In the genomic region with DNA sequence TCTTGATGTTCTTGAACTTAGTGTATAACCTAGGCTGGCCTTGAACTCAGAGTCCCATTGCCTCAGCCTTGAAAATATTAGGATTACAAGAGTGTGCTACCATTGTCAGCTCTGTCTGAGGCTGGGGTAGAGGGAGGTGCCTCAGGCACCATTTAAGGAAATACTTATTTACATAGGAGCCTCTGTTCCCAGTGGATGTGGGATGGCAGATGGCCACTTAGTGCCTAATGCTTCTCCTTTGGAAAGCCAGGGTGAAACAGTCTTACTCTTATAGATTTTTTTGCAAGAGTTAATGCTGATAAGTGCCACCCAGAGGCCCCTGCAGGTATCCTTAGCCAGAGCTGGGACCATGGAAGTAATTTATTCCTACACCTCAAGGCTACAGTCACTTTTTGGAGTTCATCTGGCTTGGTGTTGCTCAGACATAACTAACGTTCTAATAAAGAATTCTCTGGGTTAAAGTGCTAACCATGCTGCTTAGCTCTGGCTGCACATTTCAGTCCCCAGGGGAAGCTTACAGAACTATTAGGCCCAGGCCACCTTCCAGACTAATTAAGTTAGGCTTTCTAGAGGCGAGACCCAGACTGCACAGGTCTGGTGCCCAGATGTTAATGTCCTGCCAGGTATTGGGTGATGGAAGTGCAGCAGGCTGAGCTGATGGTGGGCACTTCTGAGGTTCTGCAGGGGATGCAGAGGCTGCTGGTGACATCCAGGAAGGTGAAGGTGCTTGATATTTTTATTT, we compare ENCODE assay signal across 16 mouse cellular contexts.
DNase-seq lines count a peak whose midpoint lies in the region; ATAC-seq and TF ChIP-seq lines count a peak whose summit lies in the region.
"Had no signal": no experiment of that assay in that cellular context is flagged by ENCODE, and none has a peak within 500 bp of the region (broad histone marks: within the 10 kb centered on the region; RNA-seq: fewer than 3 reads in every experiment).

No protein-coding gene starts in this region.

- H3K4me2 ChIP-seq in hindbrain, embryonic 16.5 days (ENCODE audit: low read length), result no peak overlapping the region
- H3K4me2 ChIP-seq in midbrain, embryonic 11.5 days, result no peak overlapping the region
- no peak overlapping the region for H3K4me2 ChIP-seq in midbrain, embryonic 15.5 days
- no peak overlapping the region for H3K4me2 ChIP-seq in limb, embryonic 13.5 days (replicated peaks)
- H3K4me2 ChIP-seq in forebrain, embryonic 14.5 days (ENCODE audit: low read length), result no peak overlapping the region
- H3K4me2 ChIP-seq: heart, embryonic 11.5 days; liver, embryonic 11.5 days; lung, embryonic 14.5 days had no signal

- no peak for TF ChIP-seq POLR2A in brain, embryonic 14.5 days (IDR thresholded peaks at IDR 0.05; ENCODE audit: borderline replicate concordance, extremely low read depth, insufficient read depth, insufficient read length, poor library complexity, severe bottlenecking)

- H3K36me3 ChIP-seq in hindbrain, embryonic 10.5 days, result peaks cover 18% of the 10 kb centered on the region
- peaks cover 6% of the 10 kb centered on the region; the same call in 1 of the 2 replicates for H3K36me3 ChIP-seq in hindbrain, embryonic 16.5 days (ENCODE audit: control insufficient read depth, insufficient read depth, low read length)
- 0 out of 2 replicates have a peak, but pooled peaks cover 3% of the 10 kb centered on the region for H3K36me3 ChIP-seq in midbrain, embryonic 11.5 days (ENCODE audit: control insufficient read depth, insufficient read depth, low read length)
- peaks cover 11% of the 10 kb centered on the region; the same call in 1 of the 2 replicates for H3K36me3 ChIP-seq in midbrain, embryonic 15.5 days (replicated peaks)
- peaks cover 21% of the 10 kb centered on the region for H3K36me3 ChIP-seq in limb, embryonic 13.5 days
- H3K36me3 ChIP-seq in forebrain, embryonic 14.5 days (ENCODE audit: control insufficient read depth, insufficient read depth, low read length), result peaks cover 14% of the 10 kb centered on the region; the same call in 1 of the 2 replicates

- ATAC-seq in hindbrain, embryonic 16.5 days, result no peak
- ATAC-seq in midbrain, embryonic 11.5 days (ENCODE audit: low FRiP score), result no peak
- ATAC-seq in midbrain, embryonic 15.5 days (replicated peaks), result no peak
- ATAC-seq in limb, embryonic 13.5 days (ENCODE audit: low FRiP score, low read depth), result peak; percentile 50; the same call in 1 of the 2 replicates
- ATAC-seq in forebrain, embryonic 14.5 days, result no peak
- ATAC-seq: inflammation-experienced regulatory T-cells, adult 6 months had no signal

- H3K9me3 ChIP-seq in hindbrain, embryonic 10.5 days, result 0 out of 2 replicates have a peak, but pooled peaks cover 3% of the 10 kb centered on the region
- no peaks in the 10 kb centered on the region for H3K9me3 ChIP-seq in hindbrain, embryonic 16.5 days (ENCODE audit: control insufficient read depth, low read length)
- H3K9me3 ChIP-seq in midbrain, embryonic 11.5 days (ENCODE audit: control insufficient read depth, low read length), result no peaks in the 10 kb centered on the region; the same call in 1 of the 2 replicates
- H3K9me3 ChIP-seq in midbrain, embryonic 15.5 days, result no peaks in the 10 kb centered on the region
- 0 out of 2 replicates have a peak, but pooled peaks cover 6% of the 10 kb centered on the region for H3K9me3 ChIP-seq in limb, embryonic 13.5 days
- H3K9me3 ChIP-seq in forebrain, embryonic 14.5 days (replicated peaks; ENCODE audit: control insufficient read depth, low read length), result no peaks in the 10 kb centered on the region

- H3K4me3 ChIP-seq in hindbrain, embryonic 10.5 days, result no peak overlapping the region
- no peak overlapping the region for H3K4me3 ChIP-seq in hindbrain, embryonic 16.5 days (ENCODE audit: low read length)
- no peak overlapping the region for H3K4me3 ChIP-seq in midbrain, embryonic 11.5 days (ENCODE audit: low read depth, low read length)
- H3K4me3 ChIP-seq in midbrain, embryonic 15.5 days, result no peak overlapping the region
- no peak overlapping the region for H3K4me3 ChIP-seq in limb, embryonic 13.5 days
- H3K4me3 ChIP-seq in forebrain, embryonic 14.5 days (ENCODE audit: low read depth, low read length), result no peak overlapping the region
- H3K4me3 ChIP-seq: myocyte had no signal

- no peak overlapping the region for H3K27ac ChIP-seq in hindbrain, embryonic 10.5 days
- H3K27ac ChIP-seq in hindbrain, embryonic 16.5 days (ENCODE audit: low read depth, low read length), result no peak overlapping the region
- no peak overlapping the region for H3K27ac ChIP-seq in midbrain, embryonic 11.5 days (ENCODE audit: low read depth, low read length)
- no peak overlapping the region for H3K27ac ChIP-seq in midbrain, embryonic 15.5 days
- H3K27ac ChIP-seq in limb, embryonic 13.5 days, result peak overlapping the region; percentile 55
- no peak overlapping the region for H3K27ac ChIP-seq in forebrain, embryonic 14.5 days (ENCODE audit: low read depth, low read length)

- no peak overlapping the region for H3K9ac ChIP-seq in hindbrain, embryonic 16.5 days (ENCODE audit: low read depth, low read length)
- H3K9ac ChIP-seq in midbrain, embryonic 11.5 days (ENCODE audit: low read length), result no peak overlapping the region
- H3K9ac ChIP-seq in midbrain, embryonic 15.5 days, result no peak overlapping the region
- H3K9ac ChIP-seq in limb, embryonic 13.5 days, result no peak overlapping the region
- H3K9ac ChIP-seq in forebrain, embryonic 14.5 days (ENCODE audit: low read length), result no peak overlapping the region
- H3K9ac ChIP-seq: lung, embryonic 14.5 days had no signal

- peak; percentile 12 for DNase-seq in hindbrain, embryonic 10.5 days (ENCODE audit: low spot score)
- DNase-seq in midbrain, embryonic 11.5 days (ENCODE audit: low spot score, missing footprints), result peak; percentile 75
- DNase-seq in brain, embryonic 14.5 days (ENCODE audit: low read depth), result peak; percentile 24
- no peak for DNase-seq in forebrain, embryonic 14.5 days (ENCODE audit: low spot score)
- no peak for DNase-seq in gastrocnemius, postnatal 4 days (ENCODE audit: low spot score in 2 of 2)
- DNase-seq: B cell, adult 2 months; cerebellum, adult 2 months; gastrocnemius, postnatal 25 days; lung, embryonic 14.5 days had no signal

- 0 out of 2 replicates have a peak, but pooled peaks cover 3% of the 10 kb centered on the region for H3K4me1 ChIP-seq in hindbrain, embryonic 10.5 days (replicated peaks)
- no peaks in the 10 kb centered on the region for H3K4me1 ChIP-seq in hindbrain, embryonic 16.5 days (ENCODE audit: control insufficient read depth, insufficient read depth, low read depth, low read length)
- no peaks in the 10 kb centered on the region for H3K4me1 ChIP-seq in midbrain, embryonic 11.5 days (ENCODE audit: control insufficient read depth, insufficient read depth, low read length)
- no peaks in the 10 kb centered on the region for H3K4me1 ChIP-seq in midbrain, embryonic 15.5 days
- H3K4me1 ChIP-seq in limb, embryonic 13.5 days, result peaks cover 43% of the 10 kb centered on the region
- H3K4me1 ChIP-seq in forebrain, embryonic 14.5 days (ENCODE audit: control insufficient read depth, insufficient read depth, low read length), result no peaks in the 10 kb centered on the region

- H3K27me3 ChIP-seq in hindbrain, embryonic 10.5 days (ENCODE audit: insufficient read depth, poor library complexity, severe bottlenecking), result no peaks in the 10 kb centered on the region
- no peaks in the 10 kb centered on the region for H3K27me3 ChIP-seq in hindbrain, embryonic 16.5 days (replicated peaks; ENCODE audit: control insufficient read depth, insufficient read depth, low read length)
- H3K27me3 ChIP-seq in midbrain, embryonic 11.5 days (ENCODE audit: control insufficient read depth, insufficient read depth, low read length), result no peaks in the 10 kb centered on the region
- H3K27me3 ChIP-seq in midbrain, embryonic 15.5 days (replicated peaks), result no peaks in the 10 kb centered on the region
- H3K27me3 ChIP-seq in limb, embryonic 13.5 days, result no peaks in the 10 kb centered on the region
- no peaks in the 10 kb centered on the region for H3K27me3 ChIP-seq in forebrain, embryonic 14.5 days (replicated peaks; ENCODE audit: control insufficient read depth, insufficient read depth, low read length)

- no peak for TF ChIP-seq CTCF in brain, embryonic 14.5 days (IDR thresholded peaks at IDR 0.05; ENCODE audit: borderline replicate concordance, extremely low read depth, insufficient read depth, insufficient read length)

- WGBS in hindbrain, embryonic 10.5 days, result 57% methylated on average over 2 of the region's 2 CpGs
- 39% methylated on average over 2 of the region's 2 CpGs for WGBS in hindbrain, embryonic 16.5 days
- 70% methylated on average over 2 of the region's 2 CpGs for WGBS in midbrain, embryonic 11.5 days
- 56% methylated on average over 2 of the region's 2 CpGs for WGBS in midbrain, embryonic 15.5 days
- 9% methylated on average over 2 of the region's 2 CpGs for WGBS in limb, embryonic 13.5 days
- WGBS in forebrain, embryonic 14.5 days, result 63% methylated on average over 2 of the region's 2 CpGs

Comparison
In these comparisons a context has a peak if more than half of its experiments do, and no peak if none do; other contexts are left out.
1. DNase-seq: peak in hindbrain, embryonic 10.5 days (single experiment), midbrain, embryonic 11.5 days (single experiment) and brain, embryonic 14.5 days (single experiment); none in forebrain, embryonic 14.5 days (single experiment) and gastrocnemius, postnatal 4 days (0 of 2).